Mouse (Mus musculus): ENCODE results near the gene Eif4e. TPM values are rescaled to one million over a fixed set of nuclear protein-coding genes. Genes with fewer than 3 reads are reported as not detected.

Gene Eif4e
- polyA plus RNA-seq (2015; fragmentation: Nextera tagmentation; extraction: Ambion mirVana), result 297 and 325 TPM in 2 replicates

DNA sequence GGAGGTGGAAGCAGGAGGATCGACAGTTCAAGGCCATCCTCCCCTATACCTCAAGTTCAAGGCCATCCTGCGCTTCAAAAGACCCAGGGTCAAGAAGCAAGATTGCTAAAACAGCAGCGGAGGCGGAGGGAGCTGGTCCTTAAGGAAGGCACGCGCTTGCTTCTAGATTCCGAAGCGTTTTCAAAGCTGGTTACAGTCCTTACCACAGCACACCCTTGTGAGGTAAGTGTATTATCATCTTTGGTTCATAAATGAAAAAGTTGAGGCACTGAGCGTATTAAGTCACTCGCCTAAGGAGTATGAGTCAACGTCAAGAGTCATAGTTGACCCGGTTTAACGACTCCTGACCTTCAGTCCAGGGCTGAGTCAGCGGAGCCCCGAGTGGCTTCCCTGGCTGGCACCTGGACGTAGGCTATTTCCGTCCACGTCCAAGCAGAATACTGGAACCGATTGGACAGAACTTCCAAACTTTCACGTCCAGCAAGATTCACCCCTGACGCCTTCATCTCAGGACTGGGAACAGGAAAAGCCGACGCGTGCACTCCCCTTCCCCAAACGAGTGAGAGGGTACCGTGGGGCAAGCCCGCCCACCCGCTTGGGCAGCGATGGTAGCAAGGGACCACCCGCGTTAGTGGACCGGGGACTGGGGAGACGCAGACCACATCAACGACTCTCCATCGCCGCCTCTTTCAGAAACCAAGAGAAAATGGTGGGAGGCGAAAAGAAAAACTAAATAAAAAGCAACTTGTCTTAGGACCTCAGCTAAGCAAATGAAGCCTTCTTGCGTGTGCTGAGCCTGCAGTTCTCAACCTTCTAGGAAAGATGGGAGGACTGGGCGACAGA is at the start of gene Eif4e:
Gene Eif4e (plus strand): TSS at position 107 of the 843 bp plus-strand sequence.
- peak within 1 kb of the TSS; percentile 97 for H3K27ac ChIP-seq
- H3K4me3 ChIP-seq, result peak within 1 kb of the TSS; percentile 99
- H3K27me3 ChIP-seq, result no peaks in the 10 kb centered on the region
- no peaks in the 10 kb centered on the region for H3K36me3 ChIP-seq
- peaks cover 19% of the 10 kb centered on the region for H3K4me1 ChIP-seq
- peak; percentile 31; the same call in 1 of the 2 replicates for ATAC-seq (ENCODE audit: insufficient number of reproducible peaks, low FRiP score, low TSS enrichment, low read depth)
- H3K4me2 ChIP-seq, result peak within 1 kb of the TSS; percentile 81
- H3K9ac ChIP-seq, result peak within 1 kb of the TSS; percentile 59
- no peaks in the 10 kb centered on the region for H3K9me3 ChIP-seq
- 4% methylated on average over 39 of the region's 39 CpGs for WGBS

GRCm38 (mm10) chr3:138479489-138479888 is 46.5 kb upstream of the Eif4e start:
- Histone ChIP-seq H3K27me3 (no peaks in the 10 kb centered on the region), H3K36me3 (peaks cover 23% of the 10 kb centered on the region), H3K4me1 (no peaks in the 10 kb centered on the region), H3K27ac (no peak overlapping the region), H3K4me2 (no peak overlapping the region), H3K9me3 (no peaks in the 10 kb centered on the region), H3K4me3 (no peak overlapping the region), H3K9ac (no peak overlapping the region)
- WGBS, result 93% methylated on average over 8 of the region's 8 CpGs
- no peak for ATAC-seq (ENCODE audit: insufficient number of reproducible peaks, low FRiP score, low TSS enrichment, low read depth)

DNA sequence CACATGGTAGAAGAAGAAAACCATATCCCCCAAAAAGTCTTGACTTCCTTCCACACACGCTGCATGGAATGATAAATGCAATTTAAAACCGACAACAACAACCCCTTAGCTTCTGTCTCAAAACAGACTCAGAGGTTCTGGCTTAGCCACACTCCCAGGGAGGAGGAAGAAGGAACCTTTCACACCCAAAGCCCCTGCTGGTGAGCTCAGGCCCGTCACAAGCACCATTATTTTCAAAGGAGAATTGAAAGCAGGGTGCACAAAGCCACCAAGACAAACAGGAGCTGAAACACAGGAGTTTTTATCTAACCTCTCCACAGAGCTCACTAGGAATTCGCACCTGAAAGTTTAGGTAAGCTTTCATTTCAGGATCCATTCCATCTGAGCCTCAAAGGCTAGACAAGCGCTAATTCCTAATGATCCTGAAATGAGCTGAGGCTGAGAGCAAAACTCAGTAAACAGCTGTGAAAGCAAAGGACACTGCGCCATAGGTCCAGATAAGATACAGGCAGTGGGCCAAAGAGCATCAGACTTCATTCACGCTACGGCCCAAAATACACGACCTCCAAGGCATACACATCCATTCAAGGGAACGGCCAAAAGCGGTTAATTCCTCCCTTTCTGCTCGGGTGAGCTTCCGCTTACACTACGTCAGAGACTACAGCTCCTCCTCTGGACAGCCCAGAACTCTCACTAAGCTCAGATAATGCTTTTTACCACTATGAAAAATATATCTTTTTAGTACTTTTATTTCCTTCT is 44.3 kb upstream of the Eif4e start:
- Histone ChIP-seq H3K9ac (no peak overlapping the region), H3K27ac (no peak overlapping the region), H3K9me3 (no peaks in the 10 kb centered on the region), H3K4me1 (no peaks in the 10 kb centered on the region), H3K4me3 (no peak overlapping the region), H3K4me2 (no peak overlapping the region), H3K27me3 (no peaks in the 10 kb centered on the region), H3K36me3 (peaks cover 36% of the 10 kb centered on the region)
- no peak for ATAC-seq (ENCODE audit: insufficient number of reproducible peaks, low FRiP score, low TSS enrichment, low read depth)
- WGBS, result 80% methylated on average over 14 of the region's 14 CpGs

- H3K9ac ChIP-seq, result no peak overlapping the region
- ATAC-seq (ENCODE audit: insufficient number of reproducible peaks, low FRiP score, low TSS enrichment, low read depth), result no peak
- H3K27ac ChIP-seq, result no peak overlapping the region
- no peak overlapping the region for H3K4me3 ChIP-seq
- peaks cover 3% of the 10 kb centered on the region; the same call in 1 of the 2 replicates for H3K4me1 ChIP-seq
- no peak overlapping the region for H3K4me2 ChIP-seq
- WGBS, result 91% methylated on average over 2 of the region's 2 CpGs
- H3K36me3 ChIP-seq, result peaks cover 33% of the 10 kb centered on the region
- no peaks in the 10 kb centered on the region for H3K27me3 ChIP-seq
- no peaks in the 10 kb centered on the region for H3K9me3 ChIP-seq
Measured at GRCm38 (mm10) chr3:138483240-138483639, 42.7 kb upstream of the Eif4e start.

GRCm38 (mm10) chr3:138488584-138489326 is 37.2 kb upstream of the Eif4e start:
- peak overlapping the region; percentile 77 for H3K27ac ChIP-seq
- H3K9ac ChIP-seq, result peak overlapping the region; percentile 85
- H3K4me3 ChIP-seq, result peak overlapping the region; percentile 82
- ATAC-seq (ENCODE audit: insufficient number of reproducible peaks, low FRiP score, low TSS enrichment, low read depth), result 0 out of 2 replicates have a peak, but pooled peaks have one; percentile 26
- H3K4me1 ChIP-seq, result peaks cover 3% of the 10 kb centered on the region; the same call in 1 of the 2 replicates
- no peaks in the 10 kb centered on the region for H3K27me3 ChIP-seq
- no peaks in the 10 kb centered on the region for H3K9me3 ChIP-seq
- peaks cover 14% of the 10 kb centered on the region for H3K36me3 ChIP-seq
- H3K4me2 ChIP-seq, result peak overlapping the region; percentile 58
- under 1% methylated on average over 50 of the region's 61 CpGs for WGBS

GRCm38 (mm10) chr3:138489327-138490033 is 36.5 kb upstream of the Eif4e start, which contains the start of gene Metap1:
TSS of gene Metap1 (minus strand) at chr3:138489515.
- WGBS, result under 1% methylated on average over 51 of the region's 65 CpGs
- H3K4me2 ChIP-seq, result peak within 1 kb of the TSS; percentile 58

GRCm38 (mm10) chr3:138490034-138490337 is 36.0 kb upstream of the Eif4e start:
- WGBS, result 26% methylated on average over 6 of the region's 6 CpGs
- H3K9ac ChIP-seq, result 0 out of 2 replicates have a peak overlapping the region, but pooled peaks have one; percentile 44
- H3K27ac ChIP-seq, result peak overlapping the region; percentile 72; the same call in 1 of the 2 replicates
- H3K4me3 ChIP-seq, result peak overlapping the region; percentile 82
- H3K36me3 ChIP-seq, result peaks cover 8% of the 10 kb centered on the region
- peaks cover 3% of the 10 kb centered on the region; the same call in 1 of the 2 replicates for H3K4me1 ChIP-seq
- no peaks in the 10 kb centered on the region for H3K27me3 ChIP-seq
- no peak for ATAC-seq (ENCODE audit: insufficient number of reproducible peaks, low FRiP score, low TSS enrichment, low read depth)
- peak overlapping the region; percentile 50 for H3K4me2 ChIP-seq
- H3K9me3 ChIP-seq, result no peaks in the 10 kb centered on the region

More at GRCm38 (mm10) chr3:138489327-138490033, 36.5 kb upstream of the Eif4e start, which contains the start of gene Metap1:
- ATAC-seq (ENCODE audit: insufficient number of reproducible peaks, low FRiP score, low TSS enrichment, low read depth), result peak; percentile 97
- no peaks in the 10 kb centered on the region for H3K27me3 ChIP-seq
- H3K4me1 ChIP-seq, result peaks cover 3% of the 10 kb centered on the region; the same call in 1 of the 2 replicates
- H3K27ac ChIP-seq, result peak within 1 kb of the TSS; percentile 77
- H3K9me3 ChIP-seq, result no peaks in the 10 kb centered on the region
- peak within 1 kb of the TSS; percentile 82 for H3K4me3 ChIP-seq
- peaks cover 13% of the 10 kb centered on the region for H3K36me3 ChIP-seq
- peak within 1 kb of the TSS; percentile 85 for H3K9ac ChIP-seq

DNA sequence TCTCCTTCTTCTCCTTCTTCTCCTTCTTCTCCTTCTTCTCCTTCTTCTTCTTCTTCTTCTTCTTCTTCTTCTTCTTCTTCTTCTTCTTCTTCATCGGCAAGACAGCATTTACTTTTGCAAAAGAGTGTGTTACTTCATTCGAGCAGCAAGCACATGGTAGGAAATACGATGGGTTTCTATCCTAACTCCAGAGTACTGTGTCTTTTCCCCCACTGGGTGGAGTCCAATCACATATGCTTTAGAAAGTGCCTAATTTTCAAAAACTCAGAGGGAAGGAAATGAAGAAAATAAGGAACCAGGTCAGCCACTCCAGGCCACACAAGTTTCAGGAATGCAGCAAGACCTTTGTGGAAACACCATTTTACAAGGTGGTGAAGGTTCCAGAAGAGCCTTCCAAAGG is 32.3 kb upstream of the Eif4e start:
- Histone ChIP-seq H3K4me2 (no peak overlapping the region), H3K9me3 (no peaks in the 10 kb centered on the region), H3K36me3 (no peaks in the 10 kb centered on the region), H3K4me3 (no peak overlapping the region), H3K4me1 (no peaks in the 10 kb centered on the region), H3K27me3 (no peaks in the 10 kb centered on the region), H3K9ac (no peak overlapping the region), H3K27ac (no peak overlapping the region)
- WGBS, result 79% methylated on average over 3 of the region's 3 CpGs
- no peak for ATAC-seq (ENCODE audit: insufficient number of reproducible peaks, low FRiP score, low TSS enrichment, low read depth)

- H3K27ac ChIP-seq, result no peak overlapping the region
- no peak overlapping the region for H3K4me2 ChIP-seq
- H3K9ac ChIP-seq, result no peak overlapping the region
- H3K9me3 ChIP-seq, result no peaks in the 10 kb centered on the region
- WGBS, result 25% methylated on average over 1 of the region's 1 CpGs
- H3K4me3 ChIP-seq, result no peak overlapping the region
- no peaks in the 10 kb centered on the region for H3K4me1 ChIP-seq
- H3K36me3 ChIP-seq, result no peaks in the 10 kb centered on the region
- no peak for ATAC-seq (ENCODE audit: insufficient number of reproducible peaks, low FRiP score, low TSS enrichment, low read depth)
- no peaks in the 10 kb centered on the region for H3K27me3 ChIP-seq
Measured at GRCm38 (mm10) chr3:138494565-138494964, 31.4 kb upstream of the Eif4e start.

GRCm38 (mm10) chr3:138495166-138496145 is 30.5 kb upstream of the Eif4e start:
- no peaks in the 10 kb centered on the region for H3K27me3 ChIP-seq
- 70% methylated on average over 11 of the region's 11 CpGs for WGBS
- H3K36me3 ChIP-seq, result no peaks in the 10 kb centered on the region
- no peaks in the 10 kb centered on the region for H3K4me1 ChIP-seq
- H3K9ac ChIP-seq, result no peak overlapping the region
- H3K4me3 ChIP-seq, result no peak overlapping the region
- H3K9me3 ChIP-seq, result no peaks in the 10 kb centered on the region
- H3K27ac ChIP-seq, result no peak overlapping the region
- H3K4me2 ChIP-seq, result no peak overlapping the region
- no peak for ATAC-seq (ENCODE audit: insufficient number of reproducible peaks, low FRiP score, low TSS enrichment, low read depth)
